Comparison of ENCODE assay signal across 11 mouse cellular contexts in the genomic region with DNA sequence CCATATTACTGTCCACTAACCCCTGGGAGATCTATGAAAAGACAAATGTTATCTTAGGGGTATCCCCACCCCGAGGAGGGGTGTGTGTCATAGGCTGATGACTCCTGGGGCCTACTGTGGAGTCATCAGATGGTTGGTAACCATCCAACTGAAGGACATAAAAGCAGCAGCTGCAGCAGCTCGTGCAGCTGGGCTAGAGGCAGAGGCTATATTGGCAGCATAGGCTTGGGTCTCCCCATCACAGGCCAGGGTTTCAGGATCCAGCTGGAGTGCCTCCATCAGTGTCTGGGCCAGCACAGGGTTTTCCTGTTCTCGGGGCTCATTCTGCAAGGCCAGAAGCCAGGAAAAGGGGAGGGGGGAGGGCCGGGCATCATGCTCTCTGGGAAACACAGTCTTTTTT.
DNase-seq lines count a peak whose midpoint lies in the region; ATAC-seq lines count a peak whose summit lies in the region.
"Had no signal": no experiment of that assay in that cellular context is flagged by ENCODE, and none has a peak within 500 bp of the region (broad histone marks: within the 10 kb centered on the region; RNA-seq: fewer than 3 reads in every experiment).

No protein-coding gene starts in this region.

- H3K9me3 ChIP-seq in kidney, embryonic 15.5 days (replicated peaks): no peaks in the 10 kb centered on the region
- H3K9me3 ChIP-seq in lung, embryonic 16.5 days (ENCODE audit: control insufficient read depth, low read length): no peaks in the 10 kb centered on the region
- H3K9me3 ChIP-seq: stomach, embryonic 15.5 days had no signal

- ATAC-seq in kidney, embryonic 15.5 days (replicated peaks; ENCODE audit: low FRiP score): peak; percentile 79
- ATAC-seq in lung, embryonic 16.5 days (ENCODE audit: low read depth): peak; percentile 83

- H3K36me3 ChIP-seq in kidney, embryonic 15.5 days: no peaks in the 10 kb centered on the region
- no peaks in the 10 kb centered on the region for H3K36me3 ChIP-seq in lung, embryonic 16.5 days (ENCODE audit: control insufficient read depth, insufficient read depth, low read length)
- H3K36me3 ChIP-seq: stomach, embryonic 15.5 days had no signal

- no peak overlapping the region for H3K4me3 ChIP-seq in kidney, embryonic 15.5 days (replicated peaks)
- H3K4me3 ChIP-seq in lung, embryonic 16.5 days (ENCODE audit: low read length): no peak overlapping the region
- H3K4me3 ChIP-seq: stomach, embryonic 15.5 days had no signal

- no peaks in the 10 kb centered on the region for H3K4me1 ChIP-seq in kidney, embryonic 15.5 days
- no peaks in the 10 kb centered on the region for H3K4me1 ChIP-seq in lung, embryonic 16.5 days (replicated peaks; ENCODE audit: control insufficient read depth, insufficient read depth, low read length)
- H3K4me1 ChIP-seq: stomach, embryonic 15.5 days had no signal

- intact Hi-C loops in gastrocnemius, postnatal 36 days (cut with DNase I): no loop called here

- H3K9ac ChIP-seq in kidney, embryonic 15.5 days: no peak overlapping the region
- no peak overlapping the region for H3K9ac ChIP-seq in lung, embryonic 16.5 days (ENCODE audit: low read length)
- H3K9ac ChIP-seq: stomach, embryonic 15.5 days had no signal

- DNase-seq in cerebellum, postnatal 14 days: peak; percentile 19
- DNase-seq in cerebellum, adult 11-12 months: no peak
- no peak for DNase-seq in kidney, postnatal 36 days
- DNase-seq in lung, postnatal 25 days (ENCODE audit: low spot score): no peak
- DNase-seq in gastrocnemius, postnatal 36 days: peak; percentile 15 to 17
- DNase-seq in thymus, postnatal 10 days (ENCODE audit: low spot score in 2 of 2): no peak
- DNase-seq: retina, postnatal 1 day had no signal

- H3K27me3 ChIP-seq in kidney, embryonic 15.5 days: peaks cover 50% of the 10 kb centered on the region
- no peaks in the 10 kb centered on the region; the same call in 1 of the 2 replicates for H3K27me3 ChIP-seq in lung, embryonic 16.5 days (ENCODE audit: control insufficient read depth, insufficient read depth, low read depth, low read length)

- 57% methylated on average over 4 of the region's 4 CpGs for WGBS in kidney, embryonic 15.5 days
- 35% methylated on average over 4 of the region's 4 CpGs for WGBS in lung, embryonic 16.5 days

- no peak overlapping the region for H3K27ac ChIP-seq in kidney, embryonic 15.5 days
- H3K27ac ChIP-seq in lung, embryonic 16.5 days (ENCODE audit: low read length): no peak overlapping the region
- H3K27ac ChIP-seq: stomach, embryonic 15.5 days had no signal

- no peak overlapping the region for H3K4me2 ChIP-seq in kidney, embryonic 15.5 days
- no peak overlapping the region for H3K4me2 ChIP-seq in lung, embryonic 16.5 days (ENCODE audit: low read depth, low read length)
- H3K4me2 ChIP-seq: liver, embryonic 11.5 days; stomach, embryonic 15.5 days had no signal

Comparison
In these comparisons a context has a peak if more than half of its experiments do, and no peak if none do; other contexts are left out.
1. DNase-seq: peak in cerebellum, postnatal 14 days (2 of 2) and gastrocnemius, postnatal 36 days (2 of 2); none in cerebellum, adult 11-12 months (single experiment), kidney, postnatal 36 days (0 of 2), lung, postnatal 25 days (single experiment) and thymus, postnatal 10 days (0 of 2).